Mouse (Mus musculus) forebrain, embryonic 10.5 days (tissue): ENCODE data around the gene A830018L16Rik. TPM values are rescaled to one million over a fixed set of nuclear protein-coding genes. Genes with fewer than 3 reads are reported as not detected.
A peak's percentile ranks its signal among the peaks of the same experiment; 100 is the strongest.

Source experiments
- DNase-seq: peaks from one replicate; pipeline ENCODE4 v3.0.0-alpha.2; 2017; ENCODE audit warnings: low spot score; ENCODE audit errors: extremely low spot score
- H3K27ac ChIP-seq: fragments of 300-500 bp; sonication (generic); 2 replicates; pipeline ENCODE4 v1.5.1; 2016; ENCODE audit warnings: mild to moderate bottlenecking
- H3K27me3 ChIP-seq: fragments of 300-500 bp; sonication (generic); 2 replicates; pipeline ENCODE4 v1.6.1; 2016; ENCODE audit warnings: mild to moderate bottlenecking; ENCODE audit not compliant: poor library complexity, severe bottlenecking
- H3K36me3 ChIP-seq: fragments of 300-500 bp; sonication (generic); replicated peaks from 2 replicates; pipeline ENCODE4 v1.6.1; 2016; ENCODE audit warnings: mild to moderate bottlenecking, moderate library complexity
- H3K4me1 ChIP-seq: fragments of 300-500 bp; sonication (generic); 2 replicates; pipeline ENCODE4 v1.6.1; 2016
- H3K4me3 ChIP-seq: fragments of 300-500 bp; sonication (generic); 2 replicates; pipeline ENCODE4 v1.5.1; 2016; ENCODE audit warnings: mild to moderate bottlenecking, moderate library complexity
- H3K9me3 ChIP-seq: fragments of 300-500 bp; sonication (generic); 2 replicates; pipeline ENCODE4 v1.6.1; 2016; ENCODE audit warnings: mild to moderate bottlenecking, moderate library complexity
- WGBS: fragments of 180-500 bp; shearing (Covaris S2); methylation state at CpG from one replicate; pipeline ENCODE4 v1.1.7; 2016; 5-methylcytosine and 5-hydroxymethylcytosine counted together
- polyA plus RNA-seq: library from polyadenylated mRNA; unstranded; fragments of >200 nt; fragmentation: Nextera tagmentation; extraction: Ambion mirVana; gene quantifications from 2 replicates; pipeline ENCODE4 v1.2.1, GENCODE M21; 2016

A830018L16Rik gene
- polyA plus RNA-seq, result 1.0 and 1.2 TPM in 2 replicates

DNA sequence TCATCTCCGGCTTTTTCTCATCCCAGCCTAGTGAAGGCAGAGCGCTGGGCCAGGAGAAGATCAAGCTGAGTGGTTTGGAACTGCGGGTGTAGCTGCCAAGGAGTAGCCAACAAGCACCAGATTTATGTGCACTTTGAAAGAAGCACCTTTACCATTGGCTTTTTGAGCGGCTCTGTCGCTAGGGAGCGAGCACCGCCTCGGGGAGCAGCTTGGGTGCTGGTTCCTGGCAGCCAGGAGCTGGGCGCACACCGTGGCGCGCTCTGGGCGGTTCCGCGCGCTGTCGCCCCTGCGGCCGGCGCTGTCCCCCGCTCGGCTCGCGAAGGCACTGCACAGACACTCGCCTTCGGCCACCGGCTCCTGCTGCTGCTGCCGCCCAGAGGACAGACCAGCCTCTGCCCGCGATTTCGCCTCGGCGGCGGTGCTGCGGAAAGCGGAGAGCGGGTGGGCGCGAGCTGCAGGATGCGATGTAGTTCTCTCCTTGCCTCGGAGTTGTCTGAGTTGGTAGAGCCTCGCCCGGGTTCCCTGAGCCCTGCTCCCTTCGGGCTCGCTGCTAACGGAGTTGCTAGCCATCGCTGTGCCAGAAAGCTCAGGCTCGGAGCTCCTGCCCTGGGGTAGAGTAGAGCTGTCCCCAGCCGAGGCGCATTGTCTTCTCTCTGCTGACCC lies at the start of gene A830018L16Rik:
Gene A830018L16Rik (plus strand): TSS at position 212 of the 663 bp plus-strand sequence.
- Histone ChIP-seq H3K36me3 (no peaks in the 10 kb centered on the region), H3K4me1 (peaks cover 8% of the 10 kb centered on the region), H3K27ac (peak within 1 kb of the TSS; percentile 72), H3K9me3 (no peaks in the 10 kb centered on the region), H3K4me3 (peak within 1 kb of the TSS; percentile 55), H3K27me3 (peaks cover 39% of the 10 kb centered on the region)
- DNase-seq, result peak; percentile 83
- under 1% methylated on average over 42 of the region's 50 CpGs for WGBS

DNA sequence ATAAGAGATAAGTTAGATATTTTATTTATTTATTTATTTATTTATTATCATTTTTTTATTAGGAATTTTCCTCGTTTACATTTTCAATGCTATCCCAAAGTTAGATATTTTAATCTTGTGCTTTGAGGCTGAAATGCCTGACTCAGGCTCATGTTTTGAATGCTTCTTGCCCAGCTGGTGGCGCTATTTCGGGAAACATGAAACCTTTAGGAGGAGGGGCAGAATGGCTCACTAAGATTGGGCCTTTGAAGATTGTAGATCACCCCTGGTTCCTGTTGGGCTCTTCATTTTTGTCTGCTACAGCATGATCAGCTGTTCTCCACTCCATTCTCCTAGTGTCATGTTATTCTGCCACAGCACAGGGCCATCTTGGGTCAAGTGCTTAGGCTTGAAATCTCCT lies 28.1 kb upstream of the A830018L16Rik start:
- DNase-seq, result no peak
- Histone ChIP-seq H3K27me3 (no peaks in the 10 kb centered on the region), H3K4me1 (no peaks in the 10 kb centered on the region), H3K27ac (no peak overlapping the region), H3K9me3 (no peaks in the 10 kb centered on the region), H3K4me3 (no peak overlapping the region), H3K36me3 (no peaks in the 10 kb centered on the region)
- 73% methylated on average over 3 of the region's 3 CpGs for WGBS

DNA sequence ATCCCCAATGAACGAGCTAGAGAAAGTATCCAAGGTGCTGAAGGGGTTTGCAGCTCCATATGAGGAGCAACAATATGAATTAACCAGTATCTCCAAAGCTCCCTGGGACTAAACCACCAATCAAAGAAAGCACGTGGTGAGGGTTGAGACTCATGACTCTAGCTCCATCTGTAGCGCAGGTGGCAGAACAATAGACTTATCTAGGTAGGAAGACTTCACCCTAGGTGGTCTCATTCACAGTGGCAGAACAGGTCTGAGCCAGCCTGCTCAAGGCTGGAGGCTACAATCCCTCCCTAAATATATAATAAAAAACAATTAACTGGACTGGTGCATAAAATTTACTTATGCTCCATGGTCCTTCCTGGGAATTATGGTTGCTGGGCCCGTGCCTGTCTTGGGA lies 18.5 kb upstream of the A830018L16Rik start:
- H3K4me1 ChIP-seq, result no peaks in the 10 kb centered on the region
- no peak overlapping the region for H3K4me3 ChIP-seq
- no peaks in the 10 kb centered on the region for H3K9me3 ChIP-seq
- DNase-seq, result no peak
- no peaks in the 10 kb centered on the region for H3K36me3 ChIP-seq
- no peak overlapping the region for H3K27ac ChIP-seq
- no peaks in the 10 kb centered on the region for H3K27me3 ChIP-seq
- WGBS, result 42% methylated on average over 4 of the region's 4 CpGs

DNA sequence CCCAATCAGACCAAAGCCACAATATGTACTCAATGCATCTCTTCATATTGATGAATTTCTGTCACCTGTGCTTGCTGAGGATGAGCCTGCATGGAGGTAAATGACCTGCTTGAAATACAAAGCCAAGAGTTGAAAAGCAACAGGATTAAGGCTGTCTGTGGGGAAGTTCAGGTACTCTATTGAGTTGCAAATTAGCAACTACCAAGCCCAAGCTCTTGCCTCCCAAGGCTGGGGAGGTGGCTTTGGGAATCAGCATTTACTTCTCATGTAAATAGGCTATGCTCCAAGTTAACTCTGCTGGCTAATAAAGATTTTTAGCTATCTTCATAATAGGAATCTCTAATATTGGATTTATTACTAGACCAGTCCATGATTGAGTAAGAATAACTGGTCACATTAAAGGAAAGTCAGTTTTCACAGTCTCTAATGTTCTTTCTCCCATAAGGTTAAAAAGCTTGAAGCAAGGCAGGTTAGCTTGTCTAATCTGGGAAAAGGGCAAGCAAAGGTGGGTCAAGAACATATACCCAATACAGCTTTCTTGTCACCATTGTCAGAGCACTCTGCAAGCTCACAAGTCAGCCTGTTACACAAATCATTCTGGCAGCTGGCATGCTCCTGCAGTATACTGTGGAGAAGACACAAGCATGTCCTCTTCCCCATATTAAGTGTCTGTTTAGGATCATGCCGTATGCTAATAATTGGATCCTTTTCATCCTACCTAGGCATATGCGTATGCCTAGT lies 17.7 kb upstream of the A830018L16Rik start:
- H3K9me3 ChIP-seq, result no peaks in the 10 kb centered on the region
- no peaks in the 10 kb centered on the region for H3K27me3 ChIP-seq
- H3K27ac ChIP-seq, result no peak overlapping the region
- WGBS, result 92% methylated on average over 2 of the region's 2 CpGs
- no peaks in the 10 kb centered on the region for H3K4me1 ChIP-seq
- DNase-seq, result no peak
- no peaks in the 10 kb centered on the region for H3K36me3 ChIP-seq
- no peak overlapping the region for H3K4me3 ChIP-seq

DNA sequence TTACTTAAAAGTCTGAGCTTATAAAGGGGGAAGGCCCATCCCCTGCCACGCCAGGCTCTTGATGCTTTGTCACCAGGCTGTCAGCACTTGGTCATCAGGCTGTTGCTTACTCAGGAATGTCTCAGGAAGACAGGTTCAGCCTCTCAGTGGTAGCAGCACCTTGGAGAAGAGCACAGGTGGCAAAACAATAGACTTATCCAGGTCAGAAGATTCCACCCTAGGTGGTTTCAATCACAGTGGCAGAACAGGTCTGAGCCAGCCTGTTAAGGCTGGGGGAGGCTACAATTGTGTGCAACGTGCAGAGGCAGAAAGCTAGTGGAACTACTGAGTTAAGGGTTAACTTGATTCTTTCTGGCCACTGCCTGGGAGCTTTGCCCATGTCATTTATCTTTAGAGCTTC lies 12.7 kb upstream of the A830018L16Rik start:
- no peaks in the 10 kb centered on the region for H3K9me3 ChIP-seq
- WGBS, result 50% methylated on average over 2 of the region's 2 CpGs
- DNase-seq, result no peak
- no peak overlapping the region for H3K27ac ChIP-seq
- H3K36me3 ChIP-seq, result no peaks in the 10 kb centered on the region
- no peaks in the 10 kb centered on the region for H3K27me3 ChIP-seq
- no peaks in the 10 kb centered on the region for H3K4me1 ChIP-seq
- no peak overlapping the region for H3K4me3 ChIP-seq

DNA sequence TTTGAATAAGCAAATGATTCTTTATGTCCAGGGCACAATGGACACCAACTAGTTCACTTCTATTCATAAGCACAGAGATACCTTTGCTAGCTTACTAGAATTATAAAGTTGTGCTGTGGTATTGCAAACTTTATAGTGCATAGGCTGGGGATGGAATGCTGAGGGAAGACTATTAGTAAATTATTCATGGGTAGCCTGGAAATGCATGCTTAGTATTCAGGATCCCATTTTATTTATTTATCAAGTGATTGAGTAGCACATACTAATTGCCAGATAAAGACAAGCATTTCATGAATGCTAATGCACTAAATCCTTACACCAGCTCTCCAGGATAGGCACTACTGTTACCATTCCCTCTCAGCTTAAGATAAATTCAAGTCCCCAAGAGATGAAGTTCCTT lies 8.4 kb upstream of the A830018L16Rik start:
- H3K4me1 ChIP-seq, result no peaks in the 10 kb centered on the region
- no peaks in the 10 kb centered on the region for H3K27me3 ChIP-seq
- H3K4me3 ChIP-seq, result no peak overlapping the region
- no peak for DNase-seq
- H3K9me3 ChIP-seq, result no peaks in the 10 kb centered on the region
- no peaks in the 10 kb centered on the region for H3K36me3 ChIP-seq
- no peak overlapping the region for H3K27ac ChIP-seq

DNA sequence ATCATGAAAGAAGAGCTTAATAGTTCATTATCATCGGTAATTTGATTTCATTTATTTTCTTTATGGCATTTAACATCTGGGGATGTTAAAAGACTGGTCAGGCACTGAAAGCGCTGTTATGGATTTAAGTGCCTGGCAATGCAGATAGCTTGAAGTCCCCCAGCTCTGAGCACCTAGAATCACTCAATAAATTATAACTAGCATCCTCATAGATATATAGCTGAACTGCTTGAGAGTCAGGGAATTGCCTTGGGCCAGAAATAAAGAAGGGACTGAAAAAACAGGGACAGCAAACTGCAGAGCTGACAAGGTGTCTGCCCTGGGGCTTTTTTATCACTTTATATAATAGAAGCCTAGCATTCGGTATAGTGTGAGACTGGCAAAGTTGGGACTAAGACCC lies 7.9 kb upstream of the A830018L16Rik start:
- WGBS, result 93% methylated on average over 3 of the region's 3 CpGs
- Histone ChIP-seq H3K9me3 (no peaks in the 10 kb centered on the region), H3K4me1 (no peaks in the 10 kb centered on the region), H3K27ac (no peak overlapping the region), H3K27me3 (no peaks in the 10 kb centered on the region), H3K36me3 (no peaks in the 10 kb centered on the region), H3K4me3 (no peak overlapping the region)
- no peak for DNase-seq

DNA sequence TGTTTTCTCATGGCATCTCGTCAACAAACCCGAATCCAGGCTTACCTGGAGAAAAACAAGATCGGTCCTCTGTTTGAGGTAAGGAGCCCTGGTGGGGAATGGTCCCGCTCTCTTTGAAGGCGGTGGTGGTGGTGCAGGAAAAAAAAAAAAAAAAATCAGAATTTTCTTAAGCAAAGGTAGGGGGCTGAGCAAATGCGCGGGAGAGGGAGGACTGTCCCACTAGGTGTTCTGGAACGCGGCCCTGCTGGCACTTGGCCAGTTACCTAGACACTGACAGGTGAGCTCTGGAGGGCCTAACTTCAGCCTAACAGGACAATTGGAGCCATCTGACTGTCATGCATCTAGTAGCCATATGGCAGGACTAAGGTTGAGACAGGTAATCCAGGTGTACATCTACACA lies 655 bp downstream of the A830018L16Rik start:
- DNase-seq, result no peak
- Histone ChIP-seq H3K4me1 (peaks cover 8% of the 10 kb centered on the region), H3K36me3 (no peaks in the 10 kb centered on the region), H3K27me3 (peaks cover 39% of the 10 kb centered on the region), H3K4me3 (peak overlapping the region; percentile 55), H3K9me3 (no peaks in the 10 kb centered on the region), H3K27ac (peak overlapping the region; percentile 72)
- WGBS, result under 1% methylated on average over 9 of the region's 9 CpGs

DNA sequence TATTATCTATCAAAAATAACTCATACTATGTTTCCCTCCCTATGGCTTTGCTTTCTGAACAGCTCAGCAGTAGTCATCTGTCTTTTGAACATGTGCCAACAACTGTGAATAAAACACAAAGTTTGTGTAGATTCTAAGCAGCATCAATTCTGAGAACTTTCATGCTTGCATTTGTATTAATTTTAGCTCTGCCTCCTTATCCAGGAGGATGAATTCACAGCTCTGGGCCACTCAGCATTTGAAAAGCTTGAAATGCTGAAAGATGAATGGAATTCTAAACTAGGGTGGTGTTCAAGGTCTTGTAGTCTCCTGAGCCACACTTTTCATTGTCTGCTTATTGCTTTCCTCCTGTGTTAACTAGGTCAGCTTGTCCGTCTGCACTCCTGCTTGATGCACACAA lies 13.4 kb downstream of the A830018L16Rik start:
- no peaks in the 10 kb centered on the region for H3K4me1 ChIP-seq
- H3K4me3 ChIP-seq, result no peak overlapping the region
- no peaks in the 10 kb centered on the region for H3K27me3 ChIP-seq
- no peaks in the 10 kb centered on the region for H3K36me3 ChIP-seq
- H3K27ac ChIP-seq, result no peak overlapping the region
- no peaks in the 10 kb centered on the region for H3K9me3 ChIP-seq
- DNase-seq, result no peak
- 88% methylated on average over 1 of the region's 1 CpGs for WGBS

DNA sequence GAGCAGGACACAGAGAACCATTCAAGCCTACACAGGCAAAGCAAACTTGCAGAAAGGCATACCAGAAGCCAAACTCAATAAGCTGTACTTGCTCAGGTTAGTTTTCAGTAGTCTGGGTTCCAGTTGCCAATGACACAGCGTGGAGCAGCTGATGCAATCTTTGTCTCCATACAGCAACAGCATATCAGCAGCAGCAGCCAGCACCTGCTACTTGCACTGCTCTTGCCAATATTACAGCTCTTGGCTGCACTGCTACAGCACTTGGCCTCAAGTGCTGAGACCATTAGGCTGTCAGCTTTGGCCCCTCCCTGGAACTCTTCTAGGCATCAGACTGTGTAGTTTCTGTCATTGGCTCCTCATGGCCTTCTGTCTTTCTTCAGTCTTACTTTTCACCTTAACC lies 44.4 kb downstream of the A830018L16Rik start:
- DNase-seq, result no peak
- Histone ChIP-seq H3K4me3 (no peak overlapping the region), H3K27me3 (no peaks in the 10 kb centered on the region), H3K27ac (no peak overlapping the region), H3K4me1 (no peaks in the 10 kb centered on the region), H3K36me3 (no peaks in the 10 kb centered on the region), H3K9me3 (peaks cover 9% of the 10 kb centered on the region; the same call in 1 of the 2 replicates)
- 79% methylated on average over 1 of the region's 1 CpGs for WGBS

DNA sequence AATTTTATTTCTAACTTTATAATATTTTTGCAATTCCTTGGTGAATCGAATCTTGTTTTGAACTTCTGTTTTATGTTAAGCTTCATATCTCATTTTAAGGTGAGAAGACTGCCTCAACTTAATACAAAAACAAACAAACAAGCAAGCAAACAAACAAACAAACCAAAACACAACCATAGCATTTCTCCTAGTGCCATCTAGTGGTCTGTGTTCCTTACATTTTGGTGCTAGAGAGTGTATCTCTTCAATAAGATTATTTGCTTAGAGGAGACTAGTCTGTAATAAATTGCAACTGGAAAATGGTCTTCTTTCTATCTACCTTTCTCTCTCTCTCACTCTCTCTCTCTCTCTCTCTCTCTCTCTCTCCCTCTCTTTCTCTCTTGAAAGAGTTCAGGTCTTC lies 52.4 kb downstream of the A830018L16Rik start:
- no peak overlapping the region for H3K4me3 ChIP-seq
- H3K36me3 ChIP-seq, result no peaks in the 10 kb centered on the region
- no peak for DNase-seq
- H3K9me3 ChIP-seq, result no peaks in the 10 kb centered on the region
- H3K27ac ChIP-seq, result no peak overlapping the region
- 74% methylated on average over 1 of the region's 1 CpGs for WGBS
- H3K27me3 ChIP-seq, result no peaks in the 10 kb centered on the region
- H3K4me1 ChIP-seq, result no peaks in the 10 kb centered on the region

DNA sequence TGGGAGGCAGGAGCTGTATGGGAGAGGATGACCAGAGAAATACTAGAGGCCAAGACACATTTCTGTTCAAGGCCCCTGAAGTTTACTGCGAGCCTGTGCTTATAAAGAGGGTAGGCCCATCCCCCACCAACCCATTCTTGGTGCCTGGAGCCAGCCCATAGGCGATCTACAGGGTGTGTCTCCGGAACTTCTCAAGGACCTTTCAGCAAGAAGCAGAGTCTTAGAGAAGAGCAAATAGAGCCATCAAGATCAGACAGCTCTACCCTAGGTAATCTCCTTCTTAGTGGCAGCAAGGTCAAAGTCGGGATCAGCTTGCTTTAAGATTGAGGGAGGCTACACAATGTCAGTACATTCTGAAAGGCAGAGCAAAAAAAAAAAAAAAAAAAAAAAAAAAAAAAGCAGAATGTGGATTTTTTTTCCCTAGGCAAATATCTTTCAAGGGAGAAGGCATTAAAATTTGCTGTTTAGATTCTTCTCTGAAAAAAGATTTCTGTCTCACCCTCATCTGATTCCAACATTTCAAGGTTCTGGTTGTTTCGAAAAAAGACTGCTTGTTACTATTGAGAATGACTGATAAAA lies 53.2 kb downstream of the A830018L16Rik start:
- no peaks in the 10 kb centered on the region for H3K27me3 ChIP-seq
- H3K4me3 ChIP-seq, result no peak overlapping the region
- WGBS, result 64% methylated on average over 5 of the region's 5 CpGs
- H3K4me1 ChIP-seq, result no peaks in the 10 kb centered on the region
- no peak overlapping the region for H3K27ac ChIP-seq
- H3K36me3 ChIP-seq, result no peaks in the 10 kb centered on the region
- H3K9me3 ChIP-seq, result no peaks in the 10 kb centered on the region
- no peak for DNase-seq

DNA sequence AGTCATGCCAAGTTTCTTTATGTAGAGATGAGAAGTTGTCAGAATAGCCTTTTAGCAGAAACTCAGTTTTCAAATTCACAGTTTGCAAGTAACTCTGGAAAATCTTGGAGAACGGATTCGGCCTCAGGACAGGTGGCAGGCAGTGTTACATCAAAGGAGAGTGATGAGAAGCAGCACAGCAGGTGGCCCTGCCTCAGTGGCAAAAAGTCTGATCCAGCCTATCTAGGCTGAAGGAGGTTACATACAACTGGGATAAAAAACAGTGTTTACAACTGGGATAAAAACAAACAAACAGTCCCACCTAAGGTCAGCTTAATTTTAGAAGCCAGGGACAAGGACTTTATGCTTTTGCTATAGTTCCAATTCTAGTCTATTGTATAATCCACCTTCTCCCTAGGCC lies 79.0 kb downstream of the A830018L16Rik start:
- 81% methylated on average over 2 of the region's 2 CpGs for WGBS
- H3K27me3 ChIP-seq, result no peaks in the 10 kb centered on the region
- H3K36me3 ChIP-seq, result no peaks in the 10 kb centered on the region
- DNase-seq, result no peak
- H3K4me1 ChIP-seq, result no peaks in the 10 kb centered on the region
- H3K9me3 ChIP-seq, result peaks cover under 1% of the 10 kb centered on the region; the same call in 1 of the 2 replicates
- no peak overlapping the region for H3K27ac ChIP-seq
- no peak overlapping the region for H3K4me3 ChIP-seq
